Mouse (Mus musculus) retina, postnatal 7 days (tissue): Measurements from ENCODE around the gene Tpx2.

ENCODE experiments used
- DNase-seq: peaks from one replicate; pipeline ENCODE4 v3.0.0-alpha.2; 2012; ENCODE audit warnings: low read depth, low spot score

The Tpx2 gene

GRCm38 (mm10) chr2:152862638-152863037, 14.9 kb downstream of the Tpx2 start:
- no peak for DNase-seq

GRCm38 (mm10) chr2:152863346-152863745, 15.6 kb downstream of the Tpx2 start:
- DNase-seq: no peak

DNA sequence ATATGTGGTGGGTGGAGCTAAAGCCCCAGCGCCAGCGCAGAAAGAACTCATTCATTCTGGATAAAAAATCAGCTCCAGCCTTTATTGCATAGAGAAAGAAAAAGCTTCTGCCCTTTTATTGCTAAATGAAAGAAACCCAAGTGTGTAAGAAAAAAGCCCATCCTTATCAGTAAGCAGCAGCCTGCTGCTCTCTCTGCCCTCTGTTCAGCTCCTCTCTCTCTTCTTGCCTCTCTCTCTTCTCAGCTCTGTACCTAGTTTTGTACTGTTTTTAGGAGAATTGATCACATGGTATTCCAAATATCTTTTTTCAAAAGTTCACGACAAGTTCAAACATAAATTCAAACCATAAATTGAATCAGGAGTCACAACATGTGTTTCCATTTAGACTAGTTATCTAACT, 30.5 kb downstream of the Tpx2 start:
- DNase-seq: no peak

DNA sequence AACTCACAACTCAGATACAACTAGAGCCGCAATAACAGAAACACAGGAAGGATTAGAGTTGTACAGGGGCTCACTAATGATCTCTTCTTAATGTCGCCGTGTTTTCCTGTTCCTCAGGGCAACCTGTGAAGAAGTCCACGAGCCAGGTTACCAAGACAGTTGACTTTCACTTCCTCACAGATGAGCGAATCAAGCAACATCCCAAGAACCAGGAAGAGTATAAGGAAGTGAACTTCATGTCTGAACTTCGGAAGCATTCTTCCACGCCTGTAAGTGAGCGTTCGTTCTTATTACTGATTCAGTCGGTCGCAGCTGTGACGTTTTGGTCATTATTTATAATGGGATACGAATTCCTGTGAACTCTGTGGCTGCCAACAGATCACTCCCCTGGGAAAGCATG, 33.1 kb downstream of the Tpx2 start:
- no peak for DNase-seq

DNA sequence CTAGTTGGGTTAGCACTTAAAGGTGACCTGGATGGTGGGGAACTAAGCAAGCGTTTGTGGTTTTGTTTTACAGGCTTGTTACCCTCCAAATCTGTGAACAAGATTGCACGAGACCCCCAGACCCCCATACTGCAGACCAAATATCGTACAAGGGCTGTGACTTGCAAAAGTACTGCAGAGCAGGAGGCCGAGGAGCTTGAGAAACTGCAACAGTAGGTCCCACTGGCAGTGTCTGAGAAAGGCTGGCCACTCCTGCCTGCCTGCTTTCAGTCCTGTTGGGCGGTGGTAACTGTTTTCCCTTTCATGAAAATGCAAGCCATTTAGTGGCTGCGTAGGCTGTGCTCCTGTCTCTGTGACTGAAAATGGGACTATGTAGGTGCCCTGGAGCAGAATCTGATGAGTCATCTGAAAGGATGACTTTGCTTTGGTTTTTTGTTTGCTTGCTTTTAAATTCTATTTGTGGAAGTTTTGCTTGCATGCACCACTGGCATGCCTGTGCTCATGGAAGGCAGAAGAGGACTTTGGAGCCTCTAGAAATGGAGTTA, 36.4 kb downstream of the Tpx2 start:
- DNase-seq: no peak

DNA sequence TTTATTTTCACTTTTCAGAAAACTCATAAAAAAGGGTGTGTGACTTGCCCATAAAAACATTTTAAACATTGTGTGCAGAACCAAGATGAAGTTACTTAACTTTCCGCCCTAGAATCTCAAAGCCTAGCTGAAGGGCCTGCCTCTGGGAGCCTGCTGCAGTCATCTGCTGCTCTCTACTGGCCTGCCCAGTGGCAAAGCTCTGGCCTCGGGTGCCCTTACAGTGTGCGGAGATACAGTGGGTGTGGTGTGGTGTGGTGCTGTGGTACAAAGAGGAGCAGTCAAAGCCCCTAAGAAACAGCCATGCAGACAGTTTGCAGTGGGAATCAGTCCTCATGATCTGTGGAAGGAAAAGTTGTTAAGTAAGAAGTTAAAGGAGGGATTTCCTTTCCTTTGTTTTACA, 39.5 kb downstream of the Tpx2 start:
- DNase-seq: no peak

- no peak for DNase-seq
Observed at GRCm38 (mm10) chr2:152888774-152889173, 41.0 kb downstream of the Tpx2 start.

- no peak for DNase-seq
Observed at GRCm38 (mm10) chr2:152895834-152896233, 48.1 kb downstream of the Tpx2 start.

- DNase-seq: no peak
Observed at GRCm38 (mm10) chr2:152896926-152897325, 49.2 kb downstream of the Tpx2 start.

DNA sequence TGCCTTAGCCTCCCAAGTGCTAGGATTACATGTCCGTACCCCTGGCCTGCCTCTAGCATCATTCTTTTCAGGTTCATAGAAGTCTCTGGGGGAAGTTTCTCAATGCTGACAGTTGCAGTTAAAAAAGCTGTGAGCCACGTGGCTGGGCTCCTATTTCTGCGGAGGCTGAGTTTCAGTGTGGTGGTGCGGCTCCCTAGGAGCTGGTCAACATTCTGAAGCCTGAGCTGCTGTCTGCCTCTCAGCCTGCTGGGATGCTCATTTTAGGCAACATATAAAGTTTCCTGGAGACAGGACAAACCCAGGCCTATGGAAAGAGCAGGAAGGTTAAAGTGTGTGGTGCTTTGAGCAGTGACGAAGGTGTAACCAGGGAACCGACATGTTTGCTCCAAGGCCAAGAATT, 51.2 kb downstream of the Tpx2 start:
- no peak for DNase-seq

- DNase-seq: no peak
Observed at GRCm38 (mm10) chr2:152901296-152901695, 53.5 kb downstream of the Tpx2 start.

GRCm38 (mm10) chr2:152902658-152903057, 54.9 kb downstream of the Tpx2 start:
- no peak for DNase-seq

DNA sequence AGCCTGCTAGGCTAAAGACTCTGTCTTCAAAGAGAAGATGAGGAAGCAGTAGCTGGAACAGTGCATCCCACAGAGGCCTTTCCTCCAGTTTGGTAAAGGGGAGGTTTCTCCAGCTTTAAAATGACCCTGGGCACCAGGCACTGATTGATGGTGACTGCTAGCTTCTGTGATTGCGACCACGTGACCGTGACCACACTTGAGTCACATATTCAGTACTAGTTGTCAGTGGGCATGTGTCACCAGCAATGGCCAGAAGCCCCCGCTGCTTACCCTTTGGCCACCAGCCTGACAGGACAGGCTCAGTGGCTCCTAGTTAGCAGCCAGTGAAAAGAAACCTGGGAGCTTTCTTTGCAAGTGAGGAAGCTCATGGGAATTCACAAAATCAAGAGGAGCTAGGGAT, 55.8 kb downstream of the Tpx2 start:
- DNase-seq: no peak

- no peak for DNase-seq
Observed at GRCm38 (mm10) chr2:152904127-152904643, 56.4 kb downstream of the Tpx2 start.

GRCm38 (mm10) chr2:152905036-152905829, 57.5 kb downstream of the Tpx2 start:
- DNase-seq: no peak

GRCm38 (mm10) chr2:152906274-152907037, 58.7 kb downstream of the Tpx2 start:
- no peak for DNase-seq

DNA sequence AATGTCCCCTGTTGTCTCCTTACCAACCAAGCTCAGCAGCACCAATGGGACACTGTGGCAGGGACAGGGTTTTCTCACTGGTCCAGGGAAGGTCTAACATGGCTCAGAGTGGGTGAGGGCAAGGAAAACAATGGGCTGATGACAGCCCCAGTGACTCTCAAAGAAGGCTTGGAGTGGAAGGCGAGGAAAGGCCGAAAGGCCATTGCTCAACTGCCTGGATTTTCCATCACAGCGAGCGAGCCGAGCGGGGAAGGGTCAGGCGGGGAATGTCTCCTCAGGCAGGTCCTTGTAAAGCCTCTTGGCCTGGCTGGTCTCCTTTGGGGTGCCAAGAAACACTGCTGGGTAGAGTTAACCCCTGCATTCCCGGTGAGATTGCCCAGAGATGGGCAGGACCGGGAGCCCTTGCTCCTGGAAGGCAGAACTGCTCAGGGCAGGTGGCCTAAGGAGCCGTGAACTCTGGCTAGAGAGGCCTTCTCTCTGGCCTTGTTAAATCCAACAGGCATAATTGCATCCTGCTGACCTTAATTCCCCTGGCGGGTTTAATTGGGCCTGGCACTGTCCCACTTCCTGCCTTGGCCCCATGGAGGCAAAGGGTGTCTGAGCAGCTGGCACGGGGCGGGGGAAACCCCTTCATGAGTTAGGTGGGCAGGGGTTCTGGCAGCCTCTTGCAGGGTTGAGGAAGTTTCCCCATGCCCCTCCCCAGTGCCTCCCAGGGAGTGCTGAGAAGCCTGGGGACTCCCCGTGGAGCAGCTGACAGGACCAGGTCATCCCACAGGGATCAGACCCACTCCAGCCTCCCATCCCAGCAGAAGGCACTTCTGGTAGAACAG, 59.6 kb downstream of the Tpx2 start:
- DNase-seq: peak; percentile 41

GRCm38 (mm10) chr2:152909848-152910247, 62.1 kb downstream of the Tpx2 start:
- DNase-seq: no peak

- no peak for DNase-seq
Observed at GRCm38 (mm10) chr2:152911031-152911430, 63.3 kb downstream of the Tpx2 start, which contains the start of gene Mylk2. Gene Mylk2 (plus strand): TSS chr2:152911352.

GRCm38 (mm10) chr2:152911432-152911831, 63.7 kb downstream of the Tpx2 start:
- DNase-seq: no peak

- no peak for DNase-seq
Observed at GRCm38 (mm10) chr2:152913471-152913870, 65.7 kb downstream of the Tpx2 start.
